Mouse (Mus musculus): ENCODE measurements around the gene Mindy4. TPM values are rescaled to one million over a fixed set of nuclear protein-coding genes. Genes with fewer than 3 reads are reported as not detected.

The Mindy4 gene
- total and polyA plus RNA-seq, 3 experiments, result not detected

- Histone ChIP-seq H3K9ac (ENCODE audit: insufficient read depth, low read depth) (no peak overlapping the region), H3K4me2 (ENCODE audit: insufficient read depth, low read depth, poor library complexity, severe bottlenecking) (no peak overlapping the region), H3K9me3 (replicated peaks; ENCODE audit: low read length) (peaks cover 7% of the 10 kb centered on the region), H3K27ac (ENCODE audit: insufficient read depth, low read depth) (no peak overlapping the region), H3K36me3 (replicated peaks in 1 of 2; ENCODE audit: control insufficient read depth in 1 of 2, insufficient read depth in 1 of 2, low read length in 1 of 2) (no peaks in the 10 kb centered on the region), H3K4me1 (ENCODE audit: control insufficient read depth in 1 of 2, insufficient read depth in 2 of 2) (no peaks in the 10 kb centered on the region), H3K79me2 (replicated peaks; ENCODE audit: control insufficient read depth, extremely low read depth, insufficient read depth, poor library complexity, severe bottlenecking) (no peaks in the 10 kb centered on the region), H3K4me3 (replicated peaks in 1 of 3; ENCODE audit: low read depth in 2 of 3, low read length in 2 of 3, poor library complexity in 1 of 3) (no peak overlapping the region), H3K27me3 (replicated peaks) (peaks cover 14% of the 10 kb centered on the region)
- TF ChIP-seq HCFC1 (IDR thresholded peaks at IDR 0.05; ENCODE audit: low read depth, low read length), result no peak
- TF ChIP-seq ZKSCAN1 (IDR thresholded peaks at IDR 0.05; ENCODE audit: borderline replicate concordance, low read depth, low read length), result no peak
- TF ChIP-seq MAFK (IDR thresholded peaks at IDR 0.05; ENCODE audit: insufficient replicate concordance, low read length), result no peak
- TF ChIP-seq GABPA (IDR thresholded peaks at IDR 0.05; ENCODE audit: insufficient replicate concordance, low read depth, low read length), result no peak
- TF ChIP-seq RCOR1 (conservative IDR thresholded peaks at IDR 0.05; ENCODE audit: low read depth, low read length), result no peak
- no peak for TF ChIP-seq USF2 (conservative IDR thresholded peaks at IDR 0.05; ENCODE audit: low read depth, low read length)
- no peak for TF ChIP-seq EP300 (IDR thresholded peaks at IDR 0.05; ENCODE audit: low read length)
- TF ChIP-seq ZNF384 (IDR thresholded peaks at IDR 0.05; ENCODE audit: low read depth, low read length), result no peak
- TF ChIP-seq MAZ (IDR thresholded peaks at IDR 0.05; ENCODE audit: low read depth, low read length), result no peak
- no peak for DNase-seq (ENCODE audit: extremely low read depth)
- dilution Hi-C loops (cut with MboI; ENCODE audit: extremely low pct_ligation_motif_present, extremely low pct_unique_long_range_greater_than_20kb, low sequenced_read_pairs), result no loop called here
- in situ Hi-C loops (cut with MboI; ENCODE audit: low pct_ligation_motif_present, low pct_unique_long_range_greater_than_20kb, low sequenced_read_pairs), result no loop called here
Measured at GRCm38 (mm10) chr6:55189406-55189805, 13.8 kb upstream of the Mindy4 start.

- H3K4me3 ChIP-seq (replicated peaks in 1 of 3; ENCODE audit: low read depth in 2 of 3, low read length in 2 of 3, poor library complexity in 1 of 3), result no peak overlapping the region
- H3K4me2 ChIP-seq (ENCODE audit: insufficient read depth, low read depth, poor library complexity, severe bottlenecking), result no peak overlapping the region
- H3K79me2 ChIP-seq (replicated peaks; ENCODE audit: control insufficient read depth, extremely low read depth, insufficient read depth, poor library complexity, severe bottlenecking), result no peaks in the 10 kb centered on the region
- no peak overlapping the region for H3K27ac ChIP-seq (ENCODE audit: insufficient read depth, low read depth)
- in situ Hi-C loops (cut with MboI; ENCODE audit: low pct_ligation_motif_present, low pct_unique_long_range_greater_than_20kb, low sequenced_read_pairs), result no loop called here
- H3K36me3 ChIP-seq (replicated peaks in 1 of 2; ENCODE audit: control insufficient read depth in 1 of 2, insufficient read depth in 1 of 2, low read length in 1 of 2), result no peaks in the 10 kb centered on the region
- no peak for DNase-seq (ENCODE audit: extremely low read depth)
- dilution Hi-C loops (cut with MboI; ENCODE audit: extremely low pct_ligation_motif_present, extremely low pct_unique_long_range_greater_than_20kb, low sequenced_read_pairs), result no loop called here
- H3K9ac ChIP-seq (ENCODE audit: insufficient read depth, low read depth), result no peak overlapping the region
- H3K27me3 ChIP-seq (replicated peaks), result peaks cover 17% of the 10 kb centered on the region
- TF ChIP-seq HCFC1 (IDR thresholded peaks at IDR 0.05; ENCODE audit: low read depth, low read length) (no peak), MYC (IDR thresholded peaks at IDR 0.05; ENCODE audit: low read depth, low read length) (no peak), USF2 (conservative IDR thresholded peaks at IDR 0.05; ENCODE audit: low read depth, low read length) (no peak), SIN3A (IDR thresholded peaks at IDR 0.05; ENCODE audit: low read length) (no peak), ZMIZ1 (IDR thresholded peaks at IDR 0.05; ENCODE audit: low read depth, low read length) (no peak), GABPA (IDR thresholded peaks at IDR 0.05; ENCODE audit: insufficient replicate concordance, low read depth, low read length) (no peak), KAT2A (IDR thresholded peaks at IDR 0.05; ENCODE audit: insufficient replicate concordance, low read length) (no peak)
- H3K9me3 ChIP-seq (replicated peaks; ENCODE audit: low read length), result peaks cover 9% of the 10 kb centered on the region
- H3K4me1 ChIP-seq (ENCODE audit: control insufficient read depth in 1 of 2, insufficient read depth in 2 of 2), result no peaks in the 10 kb centered on the region
Measured at GRCm38 (mm10) chr6:55191537-55191936, 11.6 kb upstream of the Mindy4 start.

- H3K27me3 ChIP-seq (replicated peaks), result peaks cover 17% of the 10 kb centered on the region
- DNase-seq (ENCODE audit: extremely low read depth), result no peak
- no peaks in the 10 kb centered on the region for H3K36me3 ChIP-seq (replicated peaks in 1 of 2; ENCODE audit: control insufficient read depth in 1 of 2, insufficient read depth in 1 of 2, low read length in 1 of 2)
- no peak for TF ChIP-seq USF1 (IDR thresholded peaks at IDR 0.05; ENCODE audit: low read depth, low read length)
- no peak for TF ChIP-seq SIN3A (IDR thresholded peaks at IDR 0.05; ENCODE audit: low read length)
- no peak for TF ChIP-seq ZNF384 (IDR thresholded peaks at IDR 0.05; ENCODE audit: low read depth, low read length)
- TF ChIP-seq CHD1 (IDR thresholded peaks at IDR 0.05; ENCODE audit: low read depth, low read length), result no peak
- no peak for TF ChIP-seq POLR2AphosphoS2 (IDR thresholded peaks at IDR 0.05; ENCODE audit: low read depth, low read length)
- no peak for TF ChIP-seq RCOR1 (conservative IDR thresholded peaks at IDR 0.05; ENCODE audit: low read depth, low read length)
- no peak for TF ChIP-seq RAD21 (IDR thresholded peaks at IDR 0.05; ENCODE audit: low read depth, low read length)
- TF ChIP-seq MAX (IDR thresholded peaks at IDR 0.05; ENCODE audit: low read length), result no peak
- no peak for TF ChIP-seq ETS1 (conservative IDR thresholded peaks at IDR 0.05; ENCODE audit: low read depth, low read length)
- TF ChIP-seq ZMIZ1 (IDR thresholded peaks at IDR 0.05; ENCODE audit: low read depth, low read length), result no peak
- no peak overlapping the region for H3K9ac ChIP-seq (ENCODE audit: insufficient read depth, low read depth)
- H3K9me3 ChIP-seq (replicated peaks; ENCODE audit: low read length), result peaks cover 9% of the 10 kb centered on the region
- no peaks in the 10 kb centered on the region for H3K79me2 ChIP-seq (replicated peaks; ENCODE audit: control insufficient read depth, extremely low read depth, insufficient read depth, poor library complexity, severe bottlenecking)
- H3K27ac ChIP-seq (ENCODE audit: insufficient read depth, low read depth), result no peak overlapping the region
- H3K4me1 ChIP-seq (ENCODE audit: control insufficient read depth in 1 of 2, insufficient read depth in 2 of 2), result no peaks in the 10 kb centered on the region
- H3K4me2 ChIP-seq (ENCODE audit: insufficient read depth, low read depth, poor library complexity, severe bottlenecking), result no peak overlapping the region
- dilution Hi-C loops (cut with MboI; ENCODE audit: extremely low pct_ligation_motif_present, extremely low pct_unique_long_range_greater_than_20kb, low sequenced_read_pairs), result no loop called here
- H3K4me3 ChIP-seq (replicated peaks in 1 of 3; ENCODE audit: low read depth in 2 of 3, low read length in 2 of 3, poor library complexity in 1 of 3), result no peak overlapping the region
- in situ Hi-C loops (cut with MboI; ENCODE audit: low pct_ligation_motif_present, low pct_unique_long_range_greater_than_20kb, low sequenced_read_pairs), result no loop called here
Measured at GRCm38 (mm10) chr6:55193171-55193570, 10.0 kb upstream of the Mindy4 start.
